Mouse (Mus musculus): ENCODE results near the gene Dhrs7b. TPM values are rescaled to one million over a fixed set of nuclear protein-coding genes. Genes with fewer than 3 reads are reported as not detected.
"Not testable (repeated sequence)": the region's sequence is repeated elsewhere in the genome, so short reads cannot be mapped to it uniquely, and the experiment has no call there.

The Dhrs7b gene
- total and polyA plus RNA-seq, 2 experiments from 2014 or later, result 22.9 to 28.4 TPM

DNA sequence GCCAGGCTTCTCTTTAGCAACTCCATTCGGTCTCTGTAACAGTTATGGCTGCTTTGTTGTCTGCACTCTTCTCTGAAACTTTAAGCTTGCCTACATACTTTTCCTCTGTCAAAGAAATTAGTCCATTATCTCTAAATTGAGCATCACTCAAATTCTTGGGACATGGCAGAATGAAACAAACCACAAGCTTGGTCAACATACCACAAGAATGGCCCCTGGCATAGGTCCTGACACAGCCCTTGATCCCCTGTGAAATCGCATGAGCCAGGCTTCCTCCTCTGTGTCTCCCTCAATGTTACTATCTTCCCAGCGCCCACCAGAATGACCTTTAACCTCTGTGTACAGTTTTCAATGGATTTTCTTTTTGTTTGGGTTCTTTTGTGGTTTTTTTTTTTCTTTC lies 52.0 kb downstream of the Dhrs7b start:
- WGBS, result 78% methylated on average over 3 of the region's 3 CpGs
- Histone ChIP-seq H3K4me2 (ENCODE audit: low read depth, low read length) (no peak overlapping the region), H3K4me3 (ENCODE audit: low read depth, low read length) (no peak overlapping the region), H3K27me3 (ENCODE audit: control insufficient read depth, insufficient read depth, low read length) (no peaks in the 10 kb centered on the region), H3K36me3 (replicated peaks; ENCODE audit: control insufficient read depth, insufficient read depth, low read length) (no peaks in the 10 kb centered on the region), H3K4me1 (ENCODE audit: control insufficient read depth, insufficient read depth) (peaks cover 15% of the 10 kb centered on the region), H3K9me3 (replicated peaks; ENCODE audit: control insufficient read depth, low read length) (no peaks in the 10 kb centered on the region), H3K9ac (replicated peaks; ENCODE audit: low read depth, low read length) (no peak overlapping the region), H3K27ac (ENCODE audit: low read depth) (no peak overlapping the region)
- ATAC-seq (ENCODE audit: insufficient read depth, low read depth), result no peak
- TF ChIP-seq CTCF (IDR thresholded peaks at IDR 0.05; ENCODE audit: low read depth) (no peak), EP300 (IDR thresholded peaks at IDR 0.05; ENCODE audit: low read depth) (no peak)
- no peak for DNase-seq (ENCODE audit: low spot score)

DNA sequence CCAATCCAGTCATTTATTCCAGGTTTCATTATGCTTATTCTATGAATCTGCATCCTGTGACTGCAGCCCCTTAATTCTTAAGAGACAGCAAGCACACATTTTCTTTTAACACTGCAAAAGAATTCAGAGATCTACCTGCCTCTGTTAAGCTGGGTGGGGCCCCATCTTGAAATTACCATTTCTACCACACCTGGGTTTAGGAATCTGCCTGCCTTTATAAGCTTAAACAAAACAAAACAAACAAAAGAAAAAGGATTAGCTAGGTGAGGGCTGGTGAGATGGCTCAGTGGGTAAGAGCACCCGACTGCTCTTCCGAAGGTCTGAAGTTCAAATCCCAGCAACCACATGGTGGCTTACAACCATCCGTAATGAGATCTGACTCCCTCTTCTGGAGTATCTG lies 56.6 kb downstream of the Dhrs7b start:
- not testable (repeated sequence) for H3K27ac ChIP-seq (ENCODE audit: low read depth)
- WGBS, result 100% methylated on average over 2 of the region's 3 CpGs

DNA sequence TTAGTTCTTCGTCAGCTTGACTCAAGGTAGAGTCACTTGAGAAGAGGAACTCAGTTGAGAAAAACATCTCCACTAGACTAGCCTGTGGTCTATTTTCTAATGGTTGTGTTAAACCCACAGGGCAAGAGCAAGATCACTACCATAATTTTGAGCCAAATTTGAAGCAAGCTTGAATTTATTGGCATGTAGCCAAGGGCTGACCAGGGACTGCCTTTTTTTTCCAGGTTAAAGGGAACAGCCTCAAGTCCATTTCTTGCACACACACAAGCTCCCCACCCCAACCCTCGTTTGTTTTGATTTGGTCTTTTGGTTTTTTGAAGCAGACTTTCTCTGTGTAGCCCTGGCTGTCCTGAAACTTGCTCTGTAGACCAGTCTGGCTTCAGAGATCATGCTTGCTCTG lies 59.4 kb downstream of the Dhrs7b start:
- DNase-seq (ENCODE audit: low spot score) (no peak), ATAC-seq (ENCODE audit: insufficient read depth, low read depth) (no peak)
- Histone ChIP-seq H3K27me3 (ENCODE audit: control insufficient read depth, insufficient read depth, low read length) (no peaks in the 10 kb centered on the region), H3K27ac (ENCODE audit: low read depth) (no peak overlapping the region), H3K9me3 (replicated peaks; ENCODE audit: control insufficient read depth, low read length) (no peaks in the 10 kb centered on the region), H3K9ac (replicated peaks; ENCODE audit: low read depth, low read length) (no peak overlapping the region), H3K4me1 (ENCODE audit: control insufficient read depth, insufficient read depth) (no peaks in the 10 kb centered on the region), H3K36me3 (replicated peaks; ENCODE audit: control insufficient read depth, insufficient read depth, low read length) (no peaks in the 10 kb centered on the region), H3K4me2 (ENCODE audit: low read depth, low read length) (no peak overlapping the region), H3K4me3 (ENCODE audit: low read depth, low read length) (no peak overlapping the region)
- WGBS, result 56% methylated on average over 2 of the region's 2 CpGs
- no peak for TF ChIP-seq EP300 (IDR thresholded peaks at IDR 0.05; ENCODE audit: low read depth)
- TF ChIP-seq CTCF (IDR thresholded peaks at IDR 0.05; ENCODE audit: low read depth), result no peak

More for the DNA sequence above, 56.6 kb downstream of the Dhrs7b start:
- not testable (repeated sequence) for H3K4me2 ChIP-seq (ENCODE audit: low read depth, low read length); H3K4me3 ChIP-seq (ENCODE audit: low read depth, low read length); H3K4me1 ChIP-seq (ENCODE audit: control insufficient read depth, insufficient read depth); H3K36me3 ChIP-seq (replicated peaks; ENCODE audit: control insufficient read depth, insufficient read depth, low read length); H3K9me3 ChIP-seq (replicated peaks; ENCODE audit: control insufficient read depth, low read length); DNase-seq (ENCODE audit: low spot score); ATAC-seq (ENCODE audit: insufficient read depth, low read depth); H3K27me3 ChIP-seq (ENCODE audit: control insufficient read depth, insufficient read depth, low read length); H3K9ac ChIP-seq (replicated peaks; ENCODE audit: low read depth, low read length)

DNA sequence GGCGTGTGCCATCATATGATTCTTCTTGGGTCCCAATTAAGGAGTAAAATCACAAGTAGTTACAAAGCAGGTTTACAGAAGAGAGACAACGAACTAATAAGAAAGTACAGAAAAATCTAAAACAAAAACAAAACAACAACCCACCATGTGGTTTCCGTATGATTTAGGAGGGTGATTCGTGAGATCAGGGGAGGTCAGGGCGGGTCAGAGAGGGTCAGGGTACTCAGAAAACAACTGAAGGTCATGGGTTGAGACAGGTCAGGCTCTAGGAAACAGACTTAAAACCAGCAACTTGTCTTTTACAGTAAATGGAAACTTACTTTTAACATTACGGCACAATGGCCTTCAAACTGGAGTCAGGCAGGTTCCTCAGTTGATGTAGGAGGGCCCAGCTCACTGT lies 59.9 kb downstream of the Dhrs7b start:
- H3K4me1 ChIP-seq (ENCODE audit: control insufficient read depth, insufficient read depth), result no peaks in the 10 kb centered on the region
- no peak overlapping the region for H3K4me3 ChIP-seq (ENCODE audit: low read depth, low read length)
- no peak overlapping the region for H3K9ac ChIP-seq (replicated peaks; ENCODE audit: low read depth, low read length)
- 68% methylated on average over 6 of the region's 6 CpGs for WGBS
- no peaks in the 10 kb centered on the region for H3K27me3 ChIP-seq (ENCODE audit: control insufficient read depth, insufficient read depth, low read length)
- no peak for TF ChIP-seq EP300 (IDR thresholded peaks at IDR 0.05; ENCODE audit: low read depth)
- H3K36me3 ChIP-seq (replicated peaks; ENCODE audit: control insufficient read depth, insufficient read depth, low read length), result no peaks in the 10 kb centered on the region
- DNase-seq (ENCODE audit: low spot score), result no peak
- no peak overlapping the region for H3K4me2 ChIP-seq (ENCODE audit: low read depth, low read length)
- ATAC-seq (ENCODE audit: insufficient read depth, low read depth), result no peak
- H3K27ac ChIP-seq (ENCODE audit: low read depth), result no peak overlapping the region
- no peaks in the 10 kb centered on the region for H3K9me3 ChIP-seq (replicated peaks; ENCODE audit: control insufficient read depth, low read length)

DNA sequence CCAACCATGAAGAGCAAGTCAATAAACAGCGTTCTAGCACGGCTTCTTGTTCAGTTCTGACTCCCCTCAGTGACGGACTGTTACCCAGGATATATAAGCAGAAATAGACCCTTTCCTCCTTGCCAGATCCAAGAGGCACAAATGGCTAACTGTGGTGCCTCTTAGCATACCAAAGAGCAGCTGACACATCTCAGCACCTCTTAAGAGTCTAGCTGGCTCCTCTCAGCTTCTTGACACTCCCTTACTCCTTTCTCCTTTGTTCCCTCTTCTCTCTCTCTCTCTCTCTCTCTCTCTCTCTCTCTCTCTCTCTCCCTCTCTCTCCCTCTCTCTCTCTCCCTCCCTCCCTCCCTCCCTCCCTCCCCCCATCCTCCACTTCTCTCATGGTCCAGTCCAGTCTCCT lies 60.3 kb downstream of the Dhrs7b start:
- no peaks in the 10 kb centered on the region for H3K9me3 ChIP-seq (replicated peaks; ENCODE audit: control insufficient read depth, low read length)
- ATAC-seq (ENCODE audit: insufficient read depth, low read depth), result no peak
- no peaks in the 10 kb centered on the region for H3K4me1 ChIP-seq (ENCODE audit: control insufficient read depth, insufficient read depth)
- no peaks in the 10 kb centered on the region for H3K36me3 ChIP-seq (replicated peaks; ENCODE audit: control insufficient read depth, insufficient read depth, low read length)
- 58% methylated on average over 3 of the region's 3 CpGs for WGBS
- H3K27me3 ChIP-seq (ENCODE audit: control insufficient read depth, insufficient read depth, low read length), result no peaks in the 10 kb centered on the region
- no peak for DNase-seq (ENCODE audit: low spot score)
- no peak overlapping the region for H3K4me2 ChIP-seq (ENCODE audit: low read depth, low read length)
- no peak for TF ChIP-seq CTCF (IDR thresholded peaks at IDR 0.05; ENCODE audit: low read depth)
- TF ChIP-seq EP300 (IDR thresholded peaks at IDR 0.05; ENCODE audit: low read depth), result no peak
- H3K4me3 ChIP-seq (ENCODE audit: low read depth, low read length), result no peak overlapping the region
- no peak overlapping the region for H3K9ac ChIP-seq (replicated peaks; ENCODE audit: low read depth, low read length)
- H3K27ac ChIP-seq (ENCODE audit: low read depth), result no peak overlapping the region

DNA sequence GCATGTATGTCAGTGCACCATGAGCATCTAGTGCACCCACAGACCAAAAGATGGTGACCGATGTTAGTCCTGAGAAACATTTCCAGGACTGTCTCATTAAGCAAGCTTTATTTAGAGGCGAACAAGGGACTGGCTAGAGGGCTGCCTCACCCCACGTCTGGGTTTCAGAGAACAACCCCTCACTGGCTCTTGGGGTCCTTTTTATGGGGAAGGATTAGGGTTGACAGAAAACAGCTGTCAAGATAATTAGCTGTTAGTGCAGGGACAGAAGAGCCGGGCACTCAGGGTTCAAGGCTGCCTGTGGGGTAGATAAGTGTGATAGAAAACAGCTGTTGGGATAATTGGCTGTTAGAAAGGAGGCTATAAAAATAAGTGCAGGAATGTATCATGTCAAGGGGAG lies 65.5 kb downstream of the Dhrs7b start:
- Histone ChIP-seq H3K4me2 (ENCODE audit: low read depth, low read length) (no peak overlapping the region), H3K36me3 (replicated peaks; ENCODE audit: control insufficient read depth, insufficient read depth, low read length) (no peaks in the 10 kb centered on the region), H3K9me3 (replicated peaks; ENCODE audit: control insufficient read depth, low read length) (no peaks in the 10 kb centered on the region), H3K4me1 (ENCODE audit: control insufficient read depth, insufficient read depth) (no peaks in the 10 kb centered on the region), H3K27me3 (ENCODE audit: control insufficient read depth, insufficient read depth, low read length) (no peaks in the 10 kb centered on the region), H3K9ac (replicated peaks; ENCODE audit: low read depth, low read length) (no peak overlapping the region), H3K27ac (ENCODE audit: low read depth) (no peak overlapping the region), H3K4me3 (ENCODE audit: low read depth, low read length) (no peak overlapping the region)
- TF ChIP-seq CTCF (IDR thresholded peaks at IDR 0.05; ENCODE audit: low read depth) (no peak), EP300 (IDR thresholded peaks at IDR 0.05; ENCODE audit: low read depth) (no peak)
- WGBS, result 16% methylated on average over 4 of the region's 4 CpGs
- ATAC-seq (ENCODE audit: insufficient read depth, low read depth) (no peak), DNase-seq (ENCODE audit: low spot score) (no peak)

Data from heart, postnatal 0 days (tissue).